19 mouse cellular contexts compared by ENCODE assay signal in the genomic region with DNA sequence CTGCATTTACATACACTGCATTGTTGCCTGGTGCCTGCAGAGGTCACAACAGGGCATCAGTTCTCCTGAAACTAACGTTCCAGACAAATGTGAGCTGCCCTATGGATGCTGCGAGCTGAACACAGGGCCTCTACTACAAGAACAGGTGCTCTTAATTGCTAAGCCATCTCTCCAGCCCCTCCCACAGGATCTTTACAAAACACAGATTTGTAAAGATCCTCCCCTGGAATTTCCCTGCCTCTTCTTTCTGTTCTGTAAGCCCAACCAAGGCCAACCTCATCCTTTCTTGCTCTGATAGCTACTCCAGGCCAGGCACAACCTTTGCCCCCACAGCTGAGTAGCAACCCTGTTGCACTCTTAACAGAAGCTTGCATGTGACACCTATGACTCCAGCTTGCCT.
"Had no signal": no experiment of that assay in that cellular context is flagged by ENCODE, and none has a peak within 500 bp of the region (broad histone marks: within the 10 kb centered on the region; RNA-seq: fewer than 3 reads in every experiment).

No protein-coding gene starts in this region.

- H3K27me3 ChIP-seq: neural tube, embryonic 15.5 days had no signal

- ATAC-seq: liver, postnatal 0 days; lung, postnatal 0 days; midbrain, embryonic 15.5 days had no signal

- H3K36me3 ChIP-seq: limb, embryonic 12.5 days; limb, embryonic 15.5 days; midbrain, embryonic 12.5 days; midbrain, embryonic 15.5 days; neural tube, embryonic 12.5 days; neural tube, embryonic 15.5 days had no signal

- H3K4me3 ChIP-seq: limb, embryonic 12.5 days; limb, embryonic 15.5 days; neural tube, embryonic 12.5 days had no signal

- H3K27ac ChIP-seq: limb, embryonic 12.5 days; limb, embryonic 15.5 days; liver, embryonic 14.5 days; macrophage; midbrain, embryonic 12.5 days; midbrain, embryonic 15.5 days; neural tube, embryonic 12.5 days had no signal

- H3K9me3 ChIP-seq: limb, embryonic 12.5 days; limb, embryonic 15.5 days; midbrain, embryonic 12.5 days; midbrain, embryonic 15.5 days; neural tube, embryonic 12.5 days; neural tube, embryonic 15.5 days had no signal

- H3K4me2 ChIP-seq: limb, embryonic 12.5 days; limb, embryonic 15.5 days; liver, embryonic 11.5 days had no signal

- H3K9ac ChIP-seq: limb, embryonic 12.5 days; limb, embryonic 15.5 days; liver, embryonic 14.5 days; liver, postnatal 0 days; lung, embryonic 14.5 days; midbrain, embryonic 12.5 days; midbrain, embryonic 15.5 days; neural tube, embryonic 12.5 days; neural tube, embryonic 15.5 days had no signal

- DNase-seq: kidney, postnatal 14 days; left cerebral cortex, postnatal 4 days; liver, postnatal 0 days; lung, embryonic 14.5 days; right cerebral cortex, adult 18-20 months; right cerebral cortex, postnatal 25 days; spleen, adult 18-20 months; thymus, adult 18-20 months; thymus, postnatal 36 days had no signal
